Mouse (Mus musculus) fibroblast of lung, adult 2 months (primary cell): ENCODE results near the gene Flt3.
A peak's percentile ranks its signal among the peaks of the same experiment; 100 is the strongest.

ENCODE experiments used
- DNase-seq: peaks from one replicate; pipeline ENCODE4 v3.0.0-alpha.2; 2011; ENCODE audit warnings: low read depth

Gene Flt3

GRCm38 (mm10) chr5:147408731-147409130 is 8.4 kb upstream of the Flt3 start:
- DNase-seq = no peak

DNA sequence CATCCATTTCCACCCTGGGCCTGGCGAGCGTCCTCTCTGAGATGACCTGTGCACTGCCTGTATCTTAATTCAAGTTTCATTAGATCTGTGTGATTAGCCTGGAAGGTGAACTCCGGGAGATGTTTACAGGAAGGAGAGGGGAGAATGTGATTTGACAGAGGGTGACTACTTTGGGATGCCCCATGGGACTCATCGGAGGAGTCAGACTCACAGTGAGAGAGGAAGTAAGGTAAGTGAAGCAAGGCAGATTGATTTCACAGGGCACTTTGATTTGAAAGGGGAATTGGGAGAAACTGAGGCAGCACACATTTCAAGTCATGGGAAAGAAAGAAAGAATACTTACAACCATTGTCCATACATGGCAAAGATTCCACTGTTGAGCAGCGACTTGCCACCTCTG is 5.8 kb upstream of the Flt3 start:
- DNase-seq = no peak

DNA sequence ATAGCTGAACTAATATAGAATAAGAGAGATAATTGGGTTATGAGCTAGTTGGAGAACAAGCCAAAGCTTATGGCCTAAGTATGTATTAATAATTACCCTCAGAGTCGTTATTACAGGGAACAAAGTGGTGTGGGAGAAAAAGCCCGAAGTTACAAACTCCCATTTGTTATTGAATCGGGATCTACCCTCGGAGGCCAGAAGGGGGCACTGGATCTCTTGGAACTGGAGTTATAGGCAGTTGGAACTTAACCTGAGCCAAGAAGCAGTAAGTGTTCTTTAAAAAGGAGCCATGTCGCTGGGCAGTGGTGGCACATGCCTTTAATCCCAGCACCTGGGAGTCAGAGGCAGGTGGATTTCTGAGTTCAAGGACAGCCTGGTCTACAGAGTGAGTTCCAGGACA is 2.2 kb upstream of the Flt3 start:
- peak; percentile 9 for DNase-seq

- DNase-seq = no peak
Observed at GRCm38 (mm10) chr5:147401024-147401423, 735 bp upstream of the Flt3 start.

DNA sequence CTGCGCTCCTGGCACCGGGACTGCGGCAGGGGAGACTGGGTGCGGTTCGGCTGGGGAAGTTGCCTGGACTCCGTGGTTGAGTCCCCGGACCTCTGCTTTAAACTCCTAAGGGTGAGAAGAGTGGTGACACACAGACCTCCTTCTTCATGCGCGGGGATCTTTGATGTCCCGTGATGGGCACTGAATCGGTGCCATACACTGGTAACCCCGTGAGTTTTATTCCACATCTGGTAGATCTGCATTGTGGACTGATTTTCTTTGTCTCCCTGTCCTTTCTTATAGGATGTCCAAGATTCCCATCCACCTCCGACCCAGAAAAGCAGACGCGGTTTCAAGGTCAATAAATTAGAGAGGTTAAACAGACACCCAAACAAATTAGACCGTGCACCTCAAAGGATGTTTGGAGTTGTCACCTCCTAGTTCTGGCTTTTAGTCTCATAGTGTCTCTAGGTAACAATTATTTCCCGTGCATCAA is 253 bp upstream of the Flt3 start:
- no peak for DNase-seq

DNA sequence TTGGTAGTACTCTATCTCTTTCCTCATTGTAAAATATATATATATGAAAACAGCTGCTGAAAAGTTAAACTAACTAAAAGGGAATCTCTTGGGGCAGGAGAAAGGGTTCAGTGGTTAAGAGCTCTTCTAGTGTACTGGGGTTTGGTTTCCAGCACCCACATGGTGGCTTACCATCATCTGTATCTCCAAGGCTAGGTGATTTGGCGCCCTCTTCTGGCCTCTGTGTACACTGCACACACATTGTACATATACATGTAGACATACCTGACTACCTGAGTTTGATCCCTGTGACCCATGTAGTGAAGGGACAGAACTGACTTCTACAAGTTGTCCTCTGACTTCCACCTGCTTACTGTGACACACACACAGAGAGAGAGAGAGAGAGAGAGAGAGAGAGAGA is 5.2 kb downstream of the Flt3 start:
- DNase-seq = no peak

DNA sequence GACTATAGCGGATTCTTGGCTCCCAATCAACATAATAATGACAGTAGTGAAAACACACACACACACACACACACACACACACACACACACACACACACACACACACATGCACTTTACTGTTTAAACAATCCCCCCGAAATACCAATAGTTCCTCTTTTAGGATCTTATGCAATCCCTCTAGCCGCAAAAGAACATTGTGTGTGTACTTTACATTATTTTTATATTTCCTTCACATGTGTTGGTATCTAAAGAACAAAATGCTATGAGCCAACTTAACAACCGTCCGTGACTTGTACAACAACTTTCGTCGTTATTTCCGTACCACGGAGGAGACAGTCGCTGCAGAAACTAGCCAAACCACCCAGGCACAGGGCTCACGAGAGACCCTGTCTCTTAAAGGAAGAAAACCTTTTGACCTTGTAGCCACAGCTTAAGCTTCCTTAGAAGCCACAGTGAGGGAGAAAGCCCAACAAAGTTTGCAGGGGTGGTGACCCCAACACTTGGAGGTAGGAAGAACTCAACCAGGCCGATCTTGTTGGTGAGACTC is 7.5 kb downstream of the Flt3 start:
- no peak for DNase-seq

- DNase-seq = no peak
Observed at GRCm38 (mm10) chr5:147390772-147391171, 9.5 kb downstream of the Flt3 start.

DNA sequence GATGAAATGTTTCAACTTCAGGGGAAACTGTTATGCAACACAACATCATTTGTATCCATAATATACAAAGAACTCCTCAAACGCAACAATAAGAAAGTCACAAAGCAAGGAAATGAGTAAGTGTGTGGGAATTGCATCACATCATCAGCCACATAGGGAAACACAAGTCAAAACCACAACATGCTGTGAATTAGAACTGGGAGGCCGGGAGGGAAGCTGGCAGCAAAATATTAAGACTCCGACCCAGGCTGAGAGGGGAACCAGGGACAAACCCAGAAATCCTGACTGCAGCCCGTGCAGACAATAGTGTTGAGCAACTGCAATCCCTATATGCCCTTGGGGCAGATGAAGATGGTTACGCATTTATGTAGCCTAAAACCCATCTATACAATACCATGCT is 11.2 kb downstream of the Flt3 start:
- DNase-seq = no peak

GRCm38 (mm10) chr5:147388376-147389008 is 11.8 kb downstream of the Flt3 start:
- DNase-seq = no peak

DNA sequence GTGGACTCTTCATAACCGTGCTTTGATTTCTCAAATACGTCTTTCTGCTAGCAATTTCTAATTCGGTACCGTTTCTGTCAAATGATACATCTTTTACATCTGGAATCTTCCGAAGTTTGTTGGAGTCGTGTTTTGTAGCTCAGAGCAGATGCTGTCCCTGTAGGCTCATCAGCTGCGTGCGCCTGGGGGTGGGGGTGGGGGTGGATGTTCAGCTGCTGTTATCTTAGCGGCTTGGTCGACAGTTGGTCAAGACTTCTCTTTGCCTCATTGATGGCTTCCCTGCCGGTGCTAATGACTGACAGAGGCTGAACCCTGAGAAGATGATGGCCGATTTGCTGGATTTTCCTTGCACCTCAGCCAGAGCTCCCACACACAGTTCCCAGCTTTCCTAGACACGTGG is 13.4 kb downstream of the Flt3 start:
- DNase-seq = no peak

- DNase-seq = no peak
Observed at GRCm38 (mm10) chr5:147381396-147381795, 18.9 kb downstream of the Flt3 start.

DNA sequence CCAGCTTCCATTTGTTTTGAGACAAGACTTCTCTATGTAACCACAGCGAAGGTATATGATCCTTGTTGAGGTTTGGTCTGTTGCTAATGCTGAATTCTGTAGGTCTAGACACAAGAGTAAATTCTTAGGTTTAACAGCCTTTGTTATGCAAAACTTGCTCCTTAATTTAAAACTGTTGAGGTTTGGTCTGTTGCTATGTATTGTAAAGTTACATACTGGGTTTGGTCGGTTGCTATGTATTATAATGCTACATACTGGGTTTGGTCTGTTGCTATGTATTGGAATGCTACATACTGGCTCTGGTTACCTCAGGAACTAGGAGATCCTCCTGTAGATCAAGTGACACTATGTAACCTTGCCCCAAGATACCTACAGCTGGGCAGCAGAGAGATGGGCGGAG is 20.8 kb downstream of the Flt3 start:
- no peak for DNase-seq

DNA sequence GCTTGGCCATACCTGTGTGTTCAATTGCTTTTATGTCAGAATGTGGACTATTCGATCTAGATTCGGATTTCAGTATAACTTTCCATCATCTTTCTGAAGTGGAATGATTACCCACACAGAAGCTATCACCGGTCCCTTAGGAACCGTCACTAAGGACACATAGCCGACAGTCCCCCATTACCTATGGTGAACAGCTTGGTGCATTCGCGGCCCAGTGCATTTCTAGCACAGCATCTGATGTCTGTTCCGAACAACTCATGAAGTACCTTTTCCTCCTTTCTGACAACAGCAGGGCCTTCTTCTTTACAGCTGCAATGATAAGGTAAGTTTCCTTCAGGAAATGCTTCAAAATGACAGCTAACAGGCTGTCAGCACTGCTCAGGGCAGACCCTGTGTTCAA is 30.0 kb downstream of the Flt3 start:
- DNase-seq = no peak

DNA sequence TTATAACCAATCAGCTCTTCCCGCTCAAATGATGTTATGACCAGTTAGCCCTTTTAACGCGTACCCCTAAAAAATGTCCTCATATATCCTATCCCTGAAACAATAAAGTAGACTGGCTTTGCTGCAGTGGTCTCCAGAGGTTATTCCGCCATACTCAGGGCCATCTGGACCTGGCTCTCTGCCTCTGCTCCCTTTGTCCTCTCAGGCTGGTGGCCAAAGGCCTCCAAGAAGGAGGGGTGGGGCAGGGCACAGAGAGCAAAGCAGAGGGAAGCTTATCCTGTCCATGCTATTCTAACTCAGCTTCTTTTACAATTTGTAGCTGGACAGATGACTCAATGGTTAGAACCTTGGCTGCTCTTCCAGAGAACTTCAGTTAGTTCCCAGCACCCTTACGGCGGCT is 32.1 kb downstream of the Flt3 start:
- no peak for DNase-seq

DNA sequence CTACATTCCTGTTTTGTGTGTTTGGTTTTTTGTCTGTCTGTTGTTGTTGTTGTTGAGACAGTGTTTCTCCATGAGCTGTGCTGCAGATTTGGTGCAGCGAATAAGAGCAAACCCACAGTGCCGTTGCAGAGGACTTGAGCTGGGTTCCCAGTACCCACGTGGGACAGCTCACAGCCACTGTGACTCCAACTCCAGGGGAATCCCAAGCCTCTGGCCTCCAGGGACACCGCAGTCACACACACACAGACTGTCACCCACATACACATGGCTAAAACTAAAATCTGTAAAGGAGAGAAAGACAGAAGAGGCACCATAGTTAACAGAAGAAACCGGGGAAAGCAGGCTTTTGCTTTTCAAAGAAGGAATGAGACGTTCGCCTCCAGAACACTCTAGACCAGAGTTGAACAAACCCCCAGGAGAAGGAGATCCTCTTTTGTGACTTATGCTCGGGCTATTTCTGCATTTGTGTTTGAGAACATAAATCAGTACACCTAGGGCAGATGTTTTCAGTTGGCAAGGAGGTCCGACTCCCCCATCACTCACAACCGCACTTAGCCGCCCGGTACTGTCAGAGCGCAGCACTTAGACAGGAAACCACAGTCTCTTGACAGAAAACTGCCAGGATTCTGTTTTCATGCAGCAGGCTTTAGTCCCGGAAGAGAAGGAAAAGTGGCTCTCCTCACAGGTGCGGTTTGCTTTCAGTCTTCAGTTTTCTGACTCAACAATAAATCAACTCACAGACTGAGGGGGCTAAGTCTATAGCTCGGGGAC is 34.1 kb downstream of the Flt3 start:
- no peak for DNase-seq

- DNase-seq = no peak
Observed at GRCm38 (mm10) chr5:147363054-147363453, 37.2 kb downstream of the Flt3 start.

DNA sequence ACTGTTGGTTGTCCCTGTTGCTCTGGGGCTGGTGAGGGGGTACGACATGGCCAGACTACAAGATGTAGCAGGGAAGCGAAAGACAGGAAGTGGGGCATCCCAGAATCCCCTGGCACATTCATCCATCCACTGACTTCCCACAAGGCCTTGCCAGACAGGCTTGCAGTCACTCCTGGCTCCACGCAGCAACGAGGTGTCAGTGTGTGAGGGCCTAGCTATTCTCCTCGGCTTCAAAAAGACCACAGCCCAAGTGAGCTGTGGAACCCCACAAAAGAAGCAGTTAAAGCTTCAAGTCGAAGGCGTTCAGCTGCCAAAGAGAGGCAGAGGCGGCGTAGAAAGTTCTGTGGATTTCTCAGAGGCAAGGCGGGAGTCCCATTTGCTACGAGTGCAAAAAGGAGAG is 41.8 kb downstream of the Flt3 start:
- no peak for DNase-seq

DNA sequence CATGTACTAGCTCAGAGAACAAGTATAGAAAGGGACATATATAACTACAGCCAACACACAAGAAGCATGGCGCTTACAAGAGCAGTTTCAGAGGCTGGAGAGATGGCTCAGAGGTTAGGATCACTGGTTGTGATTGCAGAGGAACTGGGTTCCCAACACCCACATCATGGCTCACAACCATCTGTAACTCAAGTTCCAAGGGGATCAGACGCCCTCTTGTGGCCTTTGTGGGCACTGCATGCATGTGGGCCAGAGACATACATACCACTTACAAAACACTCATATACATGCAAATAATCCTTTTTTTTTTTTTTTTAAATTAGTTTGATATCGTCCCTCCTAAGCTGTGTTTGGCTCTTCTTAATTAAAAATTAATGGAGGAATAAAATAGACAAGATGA is 42.8 kb downstream of the Flt3 start:
- no peak for DNase-seq

DNA sequence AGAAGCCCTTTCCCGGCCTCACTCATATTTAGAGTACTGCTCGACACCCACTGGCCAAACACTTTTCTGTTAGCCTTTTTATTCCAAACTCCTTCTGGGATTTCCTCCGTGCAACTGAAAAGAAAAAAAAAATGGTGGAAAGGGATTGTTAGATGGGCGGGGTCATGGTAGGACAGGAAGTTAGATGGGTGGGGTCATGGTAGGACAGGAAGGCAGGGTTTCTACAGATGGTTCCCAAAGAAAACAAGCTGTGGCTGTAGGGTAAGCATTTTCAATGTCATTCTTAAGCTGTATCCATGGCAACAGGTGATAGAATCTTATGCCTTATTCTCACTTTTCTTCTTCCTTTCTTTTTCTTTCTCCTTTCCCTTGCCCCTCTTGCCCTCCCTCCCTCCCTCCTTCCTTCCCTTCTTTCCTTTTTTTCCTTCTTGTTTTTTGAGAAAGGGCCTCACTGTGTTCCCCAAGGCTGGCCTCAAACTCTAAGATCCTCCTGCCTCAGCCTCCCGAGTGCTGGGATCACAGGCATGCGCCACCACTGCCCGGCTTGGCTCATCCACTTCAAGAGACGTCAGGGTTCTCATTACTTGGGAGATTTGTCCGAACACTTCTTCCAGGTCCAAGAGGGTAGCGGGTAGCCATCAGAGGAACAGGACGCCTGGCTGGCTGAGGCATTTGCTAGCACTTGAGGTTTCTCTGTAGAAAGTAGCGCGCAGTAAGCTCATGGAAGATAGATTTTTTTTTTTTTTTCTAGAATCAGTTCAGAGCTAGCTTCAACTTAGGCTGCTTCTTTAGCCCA is 43.8 kb downstream of the Flt3 start:
- no peak for DNase-seq

- DNase-seq = no peak
Observed at GRCm38 (mm10) chr5:147355788-147356187, 44.5 kb downstream of the Flt3 start.

DNA sequence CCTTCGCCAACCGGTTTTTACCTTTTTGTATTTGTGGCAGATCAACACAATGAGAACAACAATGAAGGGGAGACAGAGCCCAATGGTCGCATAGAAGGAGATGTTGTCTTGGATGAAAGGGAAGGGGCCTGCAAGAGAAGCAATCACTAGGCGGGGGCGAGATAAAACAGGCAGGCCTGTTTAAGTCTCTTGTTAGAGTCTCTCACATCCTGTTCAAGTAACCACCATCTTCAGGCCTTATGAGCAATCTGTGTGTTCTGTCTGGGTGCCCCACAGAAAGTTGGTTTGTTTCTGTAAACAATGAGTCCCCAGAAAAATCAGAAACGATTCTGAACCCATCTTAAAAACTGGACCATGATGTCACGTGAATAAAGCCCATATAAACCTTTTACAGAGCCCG is 45.3 kb downstream of the Flt3 start:
- no peak for DNase-seq
